Mouse (Mus musculus) brain, adult 2 months (tissue): ENCODE results near the gene Scfd1.
A peak's percentile ranks its signal among the peaks of the same experiment; 100 is the strongest.

Source experiments
- DNase-seq: peaks from one replicate; pipeline ENCODE4 v3.0.0; 2011; ENCODE audit warnings: low read depth, low spot score

Gene Scfd1

DNA sequence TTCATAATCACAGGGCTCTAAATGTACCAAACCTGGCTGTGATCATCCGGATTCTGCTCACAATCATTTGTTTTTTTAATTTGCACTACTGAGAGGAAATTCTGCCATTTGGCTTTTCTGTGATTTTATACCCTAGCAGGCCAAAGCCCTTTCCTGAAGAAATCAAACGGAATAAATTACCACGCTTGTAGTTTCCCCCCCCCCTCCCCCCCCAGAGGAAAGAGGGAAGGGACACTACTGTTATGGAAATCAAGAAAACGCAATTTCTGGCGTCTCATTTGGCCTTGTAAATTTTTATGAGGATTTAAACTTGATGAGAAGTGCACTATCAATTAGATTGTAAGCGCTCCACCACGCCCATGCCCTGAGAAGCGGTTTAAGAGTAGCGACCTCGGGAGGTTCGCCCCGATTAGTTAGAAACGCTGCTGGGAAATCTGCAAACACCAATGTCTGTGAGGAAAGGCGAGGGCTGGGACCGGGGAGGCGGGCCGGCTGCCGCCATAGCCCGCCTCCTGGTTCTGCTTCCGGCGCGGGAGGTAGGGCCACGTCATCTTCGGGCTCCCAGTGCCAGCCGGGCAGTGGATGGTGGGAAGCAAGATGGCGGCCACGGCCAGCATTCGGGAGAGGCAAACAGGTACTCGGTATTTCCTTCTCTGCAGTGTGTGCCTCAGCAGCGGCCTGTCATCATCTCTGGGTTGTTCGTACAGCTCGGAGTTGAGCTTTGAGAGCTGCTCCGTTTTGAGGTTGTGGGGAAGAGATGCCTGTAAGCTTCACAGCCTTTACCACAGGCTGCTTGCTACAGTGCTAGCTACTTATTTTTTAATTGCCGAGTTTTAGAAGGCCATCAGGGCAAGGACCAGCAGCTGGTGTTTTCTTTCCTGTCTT is at the start of gene Scfd1:
Gene Scfd1, plus strand, starts transcription at position 508 of the 885 bp plus-strand sequence.
- DNase-seq, result peak; percentile 98

- no peak for DNase-seq
These were observed 40.3 kb upstream of the Scfd1 start for GRCm38 (mm10) chr12:51337014-51337413.

- no peak for DNase-seq
These were observed 31.2 kb upstream of the Scfd1 start for GRCm38 (mm10) chr12:51346121-51346520.

- DNase-seq, result peak; percentile 96
These were observed 29.2 kb upstream of the Scfd1 start, which contains the start of gene G2e3 for GRCm38 (mm10) chr12:51347988-51348697. Gene G2e3, plus strand, starts transcription at chr12:51348061.

DNA sequence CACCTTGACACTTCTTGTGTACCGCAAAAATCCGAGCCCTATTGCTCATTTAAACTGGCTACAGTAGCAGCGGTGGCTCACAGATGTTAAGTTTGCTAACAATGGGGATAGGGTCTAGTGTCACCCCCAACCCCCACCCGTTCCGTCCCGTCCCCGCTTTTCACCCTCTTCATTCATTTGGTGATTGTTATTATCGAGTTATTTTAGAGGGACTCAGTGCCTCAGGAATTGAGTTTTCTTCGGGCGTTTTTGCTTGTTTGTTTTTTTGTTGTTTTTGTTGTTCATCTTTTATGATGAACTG is 28.7 kb upstream of the Scfd1 start:
- DNase-seq, result no peak

GRCm38 (mm10) chr12:51355296-51355695 is 22.0 kb upstream of the Scfd1 start:
- DNase-seq, result no peak

DNA sequence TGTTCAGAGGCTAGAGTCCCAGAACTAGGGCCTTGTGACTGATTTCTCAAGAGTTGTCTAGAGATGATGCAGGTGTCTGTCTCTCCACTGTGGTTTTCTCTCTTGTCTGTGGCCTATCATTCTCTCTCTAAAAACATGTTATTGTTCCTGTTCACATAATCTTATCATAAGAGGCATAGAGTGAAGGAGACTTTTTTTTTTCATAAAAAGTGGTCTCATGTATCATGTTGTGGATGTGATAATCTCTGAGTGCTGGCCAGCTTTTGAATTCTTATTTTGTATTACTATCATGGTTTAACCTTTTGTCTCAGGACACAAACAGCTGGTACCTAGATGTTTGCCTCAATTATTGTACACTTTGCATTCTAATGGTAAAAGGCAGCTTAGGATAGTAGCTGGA is 16.0 kb upstream of the Scfd1 start:
- DNase-seq, result no peak

GRCm38 (mm10) chr12:51362898-51363297 is 14.4 kb upstream of the Scfd1 start:
- no peak for DNase-seq

- no peak for DNase-seq
These were observed 8.8 kb upstream of the Scfd1 start for GRCm38 (mm10) chr12:51368504-51368903.

DNA sequence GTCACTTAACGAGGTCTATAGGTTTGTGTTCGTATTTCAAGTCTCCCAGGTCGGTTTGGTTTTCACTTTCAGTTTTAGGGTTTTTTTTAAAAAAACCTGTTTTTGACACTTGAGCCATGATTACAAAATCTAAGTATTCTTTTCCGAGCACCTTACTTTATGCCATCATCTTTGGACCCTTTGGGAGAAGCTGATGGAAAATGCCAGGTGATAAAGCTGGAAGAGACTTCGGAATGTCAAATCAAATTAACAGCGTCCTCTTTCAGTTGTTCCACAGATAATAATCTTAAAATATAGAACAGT is 529 bp downstream of the Scfd1 start:
- no peak for DNase-seq

DNA sequence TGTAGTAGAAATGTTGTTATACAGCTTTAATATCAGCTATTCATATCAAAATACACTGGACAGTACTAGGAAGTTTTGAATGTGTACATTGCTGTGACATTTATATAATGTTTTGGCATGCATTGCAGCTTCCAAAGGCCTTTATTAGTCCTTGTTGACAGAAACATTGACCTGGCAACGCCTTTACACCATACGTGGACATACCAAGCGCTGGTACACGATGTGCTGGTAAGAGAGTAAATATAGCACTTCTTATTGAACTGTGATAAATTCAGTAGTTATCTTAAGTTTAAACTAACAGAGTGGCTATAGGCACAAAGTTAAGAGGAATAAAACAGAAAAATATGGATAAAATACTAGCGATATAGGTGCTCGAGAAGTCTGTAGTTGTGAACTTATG is 22.6 kb downstream of the Scfd1 start:
- DNase-seq, result no peak

- DNase-seq, result peak; percentile 45
These were observed 24.9 kb downstream of the Scfd1 start for GRCm38 (mm10) chr12:51402060-51402698.

- DNase-seq, result peak; percentile 10
These were observed 26.8 kb downstream of the Scfd1 start for GRCm38 (mm10) chr12:51403987-51404586.

DNA sequence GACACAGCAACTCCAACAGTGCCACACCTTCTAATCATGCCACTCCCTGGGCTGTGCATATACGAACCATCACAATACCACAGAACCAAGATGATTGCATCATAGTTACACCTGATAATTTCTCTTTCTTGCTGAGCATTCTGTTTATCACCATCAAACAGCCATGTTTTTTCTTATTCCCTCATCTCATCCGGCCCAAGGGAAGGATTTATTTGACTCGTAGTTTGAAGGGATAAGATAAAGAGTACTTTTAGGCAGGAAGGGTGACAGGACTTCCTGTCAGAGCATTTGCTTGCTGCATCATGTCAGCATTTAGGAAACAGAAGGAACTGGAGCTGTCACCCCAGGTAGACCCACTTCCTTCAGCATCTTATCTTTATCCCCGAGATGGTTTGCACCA is 34.1 kb downstream of the Scfd1 start:
- no peak for DNase-seq

- peak; percentile 50 for DNase-seq
These were observed 60.2 kb downstream of the Scfd1 start for GRCm38 (mm10) chr12:51437541-51437940.

- DNase-seq, result no peak
These were observed 61.0 kb downstream of the Scfd1 start for GRCm38 (mm10) chr12:51438311-51438710.

DNA sequence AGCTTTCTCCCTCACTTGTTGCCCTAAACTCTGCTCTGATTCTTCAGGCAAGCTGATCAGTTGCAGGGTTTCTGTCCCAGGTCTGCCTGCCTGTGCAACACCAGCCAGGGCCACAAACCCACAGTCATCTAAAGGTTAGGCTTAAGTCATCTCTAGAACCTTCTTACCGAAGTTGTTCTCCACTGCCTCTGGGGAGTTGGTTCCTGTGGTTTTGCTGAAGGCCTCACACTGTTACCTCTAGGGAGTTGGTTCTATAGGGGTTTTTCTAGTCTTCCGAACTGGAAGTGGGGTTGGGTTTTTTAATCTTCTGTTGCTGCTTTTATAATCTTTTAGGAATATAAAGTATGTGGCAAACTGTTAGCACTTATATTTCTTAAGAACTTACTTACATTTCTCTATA is 72.0 kb downstream of the Scfd1 start:
- DNase-seq, result no peak

DNA sequence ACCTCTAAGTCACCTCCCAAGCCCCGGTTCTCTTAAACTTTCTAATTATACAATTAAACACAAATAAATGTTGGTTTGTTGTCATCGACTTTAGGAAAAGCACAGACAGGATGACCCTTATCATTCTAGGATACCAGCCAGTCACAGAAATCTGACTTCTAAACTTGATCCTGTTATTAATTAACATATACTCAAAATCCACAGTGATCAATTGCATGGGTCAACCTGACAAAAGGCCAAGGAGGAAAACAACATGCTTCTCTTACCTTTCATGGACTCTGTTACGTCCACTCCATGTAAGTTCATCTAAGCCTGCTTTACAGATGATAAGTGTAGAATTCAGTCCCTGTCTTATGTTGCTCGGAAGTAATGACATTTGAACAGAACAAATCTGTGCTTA is 93.6 kb downstream of the Scfd1 start:
- DNase-seq, result no peak

DNA sequence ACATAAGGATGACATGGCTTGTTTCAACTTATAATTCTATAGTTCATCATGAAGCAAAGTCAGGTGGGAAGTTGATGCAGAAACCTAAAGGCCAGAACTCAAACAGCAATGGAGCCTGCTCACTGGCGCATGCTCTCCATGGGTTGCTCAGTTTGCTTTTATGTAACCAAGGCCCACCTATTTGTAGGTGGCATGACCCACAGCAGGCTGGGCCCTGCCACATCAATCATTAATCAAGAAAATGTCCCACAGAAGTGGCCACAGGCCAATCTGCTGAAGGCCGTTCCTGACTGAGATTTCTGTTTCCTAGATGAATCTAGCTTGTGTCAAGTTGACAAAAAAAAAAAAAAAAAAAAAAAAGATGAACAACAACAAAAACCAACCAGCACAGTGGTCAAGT is 103.9 kb downstream of the Scfd1 start:
- no peak for DNase-seq

DNA sequence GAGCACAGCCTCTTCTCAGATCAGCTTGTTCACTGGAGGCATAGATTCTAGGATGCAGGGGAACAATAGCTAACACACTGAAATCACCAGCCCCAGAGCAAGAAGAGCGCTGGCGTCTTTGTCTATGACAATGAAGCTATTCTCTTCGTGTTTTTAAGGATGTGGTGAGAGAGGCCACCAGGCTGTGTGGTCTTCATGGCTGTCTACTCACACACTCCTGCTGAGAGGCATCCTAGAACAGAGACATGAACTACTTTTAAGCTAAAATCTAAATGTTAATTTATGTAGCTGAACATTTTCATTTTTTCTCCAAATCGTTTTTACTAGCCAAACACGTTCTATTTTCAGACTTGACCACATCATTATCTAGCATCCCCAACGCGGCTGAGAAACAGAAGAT is 114.7 kb downstream of the Scfd1 start:
- peak; percentile 45 for DNase-seq

DNA sequence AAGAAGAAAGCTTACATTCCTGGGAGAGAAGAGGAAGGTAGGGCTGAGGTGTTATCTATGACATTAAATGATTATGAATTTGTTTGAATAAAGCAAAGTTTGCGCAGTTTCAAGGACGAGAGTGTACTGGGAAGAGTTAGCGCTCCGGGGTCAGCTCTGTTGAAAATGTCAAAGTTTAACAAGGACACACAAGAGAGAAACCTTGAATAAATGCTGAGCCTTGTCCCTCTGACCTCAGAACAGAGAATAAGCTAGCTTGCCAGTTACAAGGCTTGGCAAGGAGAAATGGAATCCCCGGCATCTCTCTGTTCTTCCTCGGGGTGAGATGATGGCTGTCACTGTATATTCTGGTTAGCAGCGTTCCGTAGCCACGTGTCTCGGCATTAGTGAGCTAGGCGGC is 116.2 kb downstream of the Scfd1 start:
- no peak for DNase-seq

GRCm38 (mm10) chr12:51494641-51495040 is 117.3 kb downstream of the Scfd1 start:
- DNase-seq, result peak; percentile 72
